Mouse (Mus musculus): ENCODE data around the gene Lzic. TPM values are rescaled to one million over a fixed set of nuclear protein-coding genes. Genes with fewer than 3 reads are reported as not detected.
A peak's percentile ranks its signal among the peaks of the same experiment; 100 is the strongest.

Lzic gene
- polyA plus RNA-seq, 1 experiment from 2014 or later = 58.5 TPM

GRCm38 (mm10) chr4:149504858-149505257, 19.8 kb downstream of the Lzic start:
- Histone ChIP-seq H3K9ac (replicated peaks; ENCODE audit: low read length) (no peak overlapping the region), H3K4me1 (ENCODE audit: control insufficient read depth, insufficient read depth, low read length) (no peaks in the 10 kb centered on the region), H3K4me3 (ENCODE audit: low read depth, low read length) (no peak overlapping the region), H3K27me3 (ENCODE audit: control insufficient read depth, insufficient read depth, low read length) (no peaks in the 10 kb centered on the region), H3K9me3 (replicated peaks; ENCODE audit: control insufficient read depth, low read length) (no peaks in the 10 kb centered on the region), H3K4me2 (ENCODE audit: low read depth, low read length) (no peak overlapping the region), H3K36me3 (replicated peaks; ENCODE audit: control insufficient read depth, insufficient read depth, low read depth, low read length) (no peaks in the 10 kb centered on the region; the same call in 1 of the 2 replicates), H3K27ac (replicated peaks; ENCODE audit: low read depth, low read length) (no peak overlapping the region)
- WGBS = 32% methylated on average over 3 of the region's 3 CpGs
- no peak for ATAC-seq (replicated peaks; ENCODE audit: insufficient number of reproducible peaks, low FRiP score, low TSS enrichment, low read depth)
- DNase-seq (ENCODE audit: low spot score) = no peak

- WGBS = 51% methylated on average over 14 of the region's 15 CpGs
- ATAC-seq (replicated peaks; ENCODE audit: insufficient number of reproducible peaks, low FRiP score, low TSS enrichment, low read depth) (no peak), DNase-seq (ENCODE audit: low spot score) (peak; percentile 23)
- Histone ChIP-seq H3K4me1 (ENCODE audit: control insufficient read depth, insufficient read depth, low read length) (no peaks in the 10 kb centered on the region), H3K4me2 (ENCODE audit: low read depth, low read length) (no peak overlapping the region), H3K27ac (replicated peaks; ENCODE audit: low read depth, low read length) (no peak overlapping the region), H3K4me3 (ENCODE audit: low read depth, low read length) (no peak overlapping the region), H3K27me3 (ENCODE audit: control insufficient read depth, insufficient read depth, low read length) (no peaks in the 10 kb centered on the region), H3K9me3 (replicated peaks; ENCODE audit: control insufficient read depth, low read length) (no peaks in the 10 kb centered on the region), H3K36me3 (replicated peaks; ENCODE audit: control insufficient read depth, insufficient read depth, low read depth, low read length) (no peaks in the 10 kb centered on the region; the same call in 1 of the 2 replicates), H3K9ac (replicated peaks; ENCODE audit: low read length) (no peak overlapping the region)
These were observed 20.4 kb downstream of the Lzic start for GRCm38 (mm10) chr4:149505261-149505967.

GRCm38 (mm10) chr4:149506904-149507303, 21.9 kb downstream of the Lzic start:
- no peak overlapping the region for H3K9ac ChIP-seq (replicated peaks; ENCODE audit: low read length)
- no peak overlapping the region for H3K4me2 ChIP-seq (ENCODE audit: low read depth, low read length)
- no peaks in the 10 kb centered on the region for H3K9me3 ChIP-seq (replicated peaks; ENCODE audit: control insufficient read depth, low read length)
- WGBS = 76% methylated on average over 3 of the region's 3 CpGs
- H3K27me3 ChIP-seq (ENCODE audit: control insufficient read depth, insufficient read depth, low read length) = no peaks in the 10 kb centered on the region
- no peaks in the 10 kb centered on the region; the same call in 1 of the 2 replicates for H3K36me3 ChIP-seq (replicated peaks; ENCODE audit: control insufficient read depth, insufficient read depth, low read depth, low read length)
- H3K4me3 ChIP-seq (ENCODE audit: low read depth, low read length) = no peak overlapping the region
- H3K27ac ChIP-seq (replicated peaks; ENCODE audit: low read depth, low read length) = no peak overlapping the region
- DNase-seq (ENCODE audit: low spot score) = no peak
- ATAC-seq (replicated peaks; ENCODE audit: insufficient number of reproducible peaks, low FRiP score, low TSS enrichment, low read depth) = no peak
- no peaks in the 10 kb centered on the region for H3K4me1 ChIP-seq (ENCODE audit: control insufficient read depth, insufficient read depth, low read length)

- WGBS = 69% methylated on average over 6 of the region's 6 CpGs
- Histone ChIP-seq H3K27me3 (ENCODE audit: control insufficient read depth, insufficient read depth, low read length) (no peaks in the 10 kb centered on the region), H3K4me3 (ENCODE audit: low read depth, low read length) (no peak overlapping the region), H3K36me3 (replicated peaks; ENCODE audit: control insufficient read depth, insufficient read depth, low read depth, low read length) (no peaks in the 10 kb centered on the region), H3K4me2 (ENCODE audit: low read depth, low read length) (no peak overlapping the region), H3K27ac (replicated peaks; ENCODE audit: low read depth, low read length) (no peak overlapping the region), H3K4me1 (ENCODE audit: control insufficient read depth, insufficient read depth, low read length) (no peaks in the 10 kb centered on the region), H3K9me3 (replicated peaks; ENCODE audit: control insufficient read depth, low read length) (no peaks in the 10 kb centered on the region), H3K9ac (replicated peaks; ENCODE audit: low read length) (no peak overlapping the region)
- ATAC-seq (replicated peaks; ENCODE audit: insufficient number of reproducible peaks, low FRiP score, low TSS enrichment, low read depth) (no peak), DNase-seq (ENCODE audit: low spot score) (no peak)
These were observed 26.2 kb downstream of the Lzic start for GRCm38 (mm10) chr4:149511221-149511646.

GRCm38 (mm10) chr4:149512072-149512471, 27.0 kb downstream of the Lzic start:
- H3K4me3 ChIP-seq (ENCODE audit: low read depth, low read length) = no peak overlapping the region
- H3K4me2 ChIP-seq (ENCODE audit: low read depth, low read length) = no peak overlapping the region
- no peaks in the 10 kb centered on the region for H3K4me1 ChIP-seq (ENCODE audit: control insufficient read depth, insufficient read depth, low read length)
- 86% methylated on average over 7 of the region's 7 CpGs for WGBS
- no peaks in the 10 kb centered on the region for H3K36me3 ChIP-seq (replicated peaks; ENCODE audit: control insufficient read depth, insufficient read depth, low read depth, low read length)
- DNase-seq (ENCODE audit: low spot score) = no peak
- H3K27ac ChIP-seq (replicated peaks; ENCODE audit: low read depth, low read length) = no peak overlapping the region
- no peaks in the 10 kb centered on the region for H3K27me3 ChIP-seq (ENCODE audit: control insufficient read depth, insufficient read depth, low read length)
- ATAC-seq (replicated peaks; ENCODE audit: insufficient number of reproducible peaks, low FRiP score, low TSS enrichment, low read depth) = no peak
- H3K9ac ChIP-seq (replicated peaks; ENCODE audit: low read length) = no peak overlapping the region
- no peaks in the 10 kb centered on the region for H3K9me3 ChIP-seq (replicated peaks; ENCODE audit: control insufficient read depth, low read length)

- H3K27ac ChIP-seq (replicated peaks; ENCODE audit: low read depth, low read length) = no peak overlapping the region
- H3K9ac ChIP-seq (replicated peaks; ENCODE audit: low read length) = no peak overlapping the region
- H3K27me3 ChIP-seq (ENCODE audit: control insufficient read depth, insufficient read depth, low read length) = no peaks in the 10 kb centered on the region
- 93% methylated on average over 5 of the region's 5 CpGs for WGBS
- no peak overlapping the region for H3K4me2 ChIP-seq (ENCODE audit: low read depth, low read length)
- DNase-seq (ENCODE audit: low spot score) = no peak
- H3K36me3 ChIP-seq (replicated peaks; ENCODE audit: control insufficient read depth, insufficient read depth, low read depth, low read length) = no peaks in the 10 kb centered on the region
- no peak overlapping the region for H3K4me3 ChIP-seq (ENCODE audit: low read depth, low read length)
- H3K4me1 ChIP-seq (ENCODE audit: control insufficient read depth, insufficient read depth, low read length) = no peaks in the 10 kb centered on the region
- no peak for ATAC-seq (replicated peaks; ENCODE audit: insufficient number of reproducible peaks, low FRiP score, low TSS enrichment, low read depth)
- H3K9me3 ChIP-seq (replicated peaks; ENCODE audit: control insufficient read depth, low read length) = no peaks in the 10 kb centered on the region
These were observed 30.7 kb downstream of the Lzic start for GRCm38 (mm10) chr4:149515706-149516105.

GRCm38 (mm10) chr4:149517868-149518340, 32.9 kb downstream of the Lzic start, which contains the start of gene Ctnnbip1:
Gene Ctnnbip1 (plus strand): TSS chr4:149518236.
- under 1% methylated on average over 33 of the region's 46 CpGs for WGBS
- peak within 1 kb of the TSS; percentile 91 for H3K4me2 ChIP-seq (ENCODE audit: low read depth, low read length)
- no peaks in the 10 kb centered on the region for H3K36me3 ChIP-seq (replicated peaks; ENCODE audit: control insufficient read depth, insufficient read depth, low read depth, low read length)
- H3K4me1 ChIP-seq (ENCODE audit: control insufficient read depth, insufficient read depth, low read length) = no peaks in the 10 kb centered on the region; the same call in 1 of the 2 replicates
- DNase-seq (ENCODE audit: low spot score) (peak; percentile 97), ATAC-seq (replicated peaks; ENCODE audit: insufficient number of reproducible peaks, low FRiP score, low TSS enrichment, low read depth) (peak; percentile 97)
- peak within 1 kb of the TSS; percentile 88 for H3K9ac ChIP-seq (replicated peaks; ENCODE audit: low read length)
- H3K4me3 ChIP-seq (ENCODE audit: low read depth, low read length) = peak within 1 kb of the TSS; percentile 89
- H3K9me3 ChIP-seq (replicated peaks; ENCODE audit: control insufficient read depth, low read length) = no peaks in the 10 kb centered on the region
- H3K27ac ChIP-seq (replicated peaks; ENCODE audit: low read depth, low read length) = peak within 1 kb of the TSS; percentile 47
- H3K27me3 ChIP-seq (ENCODE audit: control insufficient read depth, insufficient read depth, low read length) = no peaks in the 10 kb centered on the region
